25 mouse cellular contexts compared by ENCODE assay signal in the genomic region with DNA sequence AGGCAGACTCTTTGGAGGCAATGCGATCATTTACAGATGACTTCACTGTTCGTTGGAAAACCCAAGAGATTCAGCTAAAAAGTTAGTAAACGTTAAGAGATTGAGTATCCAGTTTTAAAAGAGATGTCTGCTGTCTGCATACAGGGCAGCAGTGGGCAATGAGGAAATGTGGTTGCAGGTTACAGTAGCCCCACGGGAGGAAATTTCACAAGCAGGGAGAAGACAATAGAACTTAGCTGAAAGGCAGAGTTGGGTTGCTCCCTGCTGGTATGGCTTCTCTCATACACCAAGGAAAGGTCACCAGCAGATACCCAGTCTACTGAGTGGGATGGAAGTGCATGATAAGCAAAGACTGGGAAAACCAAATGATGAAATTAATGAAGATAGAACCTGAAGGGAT. TPM values are rescaled to one million over a fixed set of nuclear protein-coding genes. Genes with fewer than 3 reads are reported as not detected.
DNase-seq lines count a peak whose midpoint lies in the region; ATAC-seq lines count a peak whose summit lies in the region.
"Had no signal": no experiment of that assay in that cellular context is flagged by ENCODE, and none has a peak within 500 bp of the region (broad histone marks: within the 10 kb centered on the region; RNA-seq: fewer than 3 reads in every experiment).

No protein-coding gene starts in this region.

- WGBS in limb, embryonic 10.5 days, result 91% methylated on average over 4 of the region's 4 CpGs
- 85% methylated on average over 4 of the region's 4 CpGs for WGBS in forebrain, embryonic 13.5 days

- H3K36me3 ChIP-seq in limb, embryonic 10.5 days, result peaks cover 48% of the 10 kb centered on the region
- peaks cover 69% of the 10 kb centered on the region for H3K36me3 ChIP-seq in forebrain, embryonic 13.5 days (ENCODE audit: poor library complexity, severe bottlenecking)

- no peaks in the 10 kb centered on the region for H3K9me3 ChIP-seq in limb, embryonic 10.5 days (replicated peaks)
- no peaks in the 10 kb centered on the region for H3K9me3 ChIP-seq in forebrain, embryonic 13.5 days (replicated peaks)
- H3K9me3 ChIP-seq: G1E had no signal

- no peak overlapping the region for H3K27ac ChIP-seq in limb, embryonic 10.5 days
- H3K27ac ChIP-seq in forebrain, embryonic 13.5 days, result no peak overlapping the region

- DNase-seq in 416B (ENCODE audit: low read depth), result peak; percentile 5
- no peak for DNase-seq in limb, embryonic 10.5 days (ENCODE audit: low spot score)
- DNase-seq in left cerebral cortex, postnatal 14 days (ENCODE audit: low spot score in 2 of 2), result no peak
- DNase-seq: adrenal gland, adult 2 months; adrenal gland, adult 8-10 months; adrenal gland, postnatal 10 days; adrenal gland, postnatal 14 days; adrenal gland, postnatal 25 days; adrenal gland, postnatal 36 days; B cell, adult 2 months; cerebellum, adult 11 months; cerebellum, adult 11-12 months; cerebellum, adult 18-20 months; cerebellum, adult 2 months had no signal

- H3K9ac ChIP-seq in forebrain, embryonic 13.5 days, result no peak overlapping the region

- H3K27me3 ChIP-seq in limb, embryonic 10.5 days (ENCODE audit: low read depth, poor library complexity, severe bottlenecking), result no peaks in the 10 kb centered on the region
- no peaks in the 10 kb centered on the region for H3K27me3 ChIP-seq in forebrain, embryonic 13.5 days
- H3K27me3 ChIP-seq: CH12.LX, Patski had no signal

- intact Hi-C loops in left cerebral cortex, postnatal 14 days (cut with DNase I), result no loop called here

- peak; percentile 80 for ATAC-seq in megakaryocyte, adult 5-6 weeks (ENCODE audit: poor library complexity, severe bottlenecking)
- ATAC-seq in megakaryocyte progenitor cell, adult 5-6 weeks (replicated peaks; ENCODE audit: poor library complexity), result peak; percentile 54
- no peak for ATAC-seq in forebrain, embryonic 13.5 days
- ATAC-seq: activated CD4-positive, CD25-positive, alpha-beta regulatory T cell, adult 4 months; CD4-positive, CD25-positive, alpha-beta regulatory T cell, adult 4 months; Patski had no signal

- H3K4me2 ChIP-seq in forebrain, embryonic 13.5 days, result no peak overlapping the region

- H3K4me1 ChIP-seq in limb, embryonic 10.5 days, result no peaks in the 10 kb centered on the region
- no peaks in the 10 kb centered on the region for H3K4me1 ChIP-seq in forebrain, embryonic 13.5 days

- no peak overlapping the region for H3K4me3 ChIP-seq in limb, embryonic 10.5 days
- H3K4me3 ChIP-seq in forebrain, embryonic 13.5 days, result no peak overlapping the region

RNA-seq across cellular contexts. Expression of a gene that starts 21.3 kb away (rescaled TPM):
- total RNA-seq in megakaryocyte, adult 5-6 weeks (2015), result 10.2 and 11.1 TPM in 2 replicates
- 9.9 and 16.1 TPM in 2 replicates for total RNA-seq in megakaryocyte, adult 5-6 weeks (2017)
- 11.1 and 11.8 TPM in 2 replicates for total RNA-seq in megakaryocyte progenitor cell, adult 5-6 weeks (2015)
- 8.7 and 9.6 TPM in 2 replicates for total RNA-seq in megakaryocyte progenitor cell, adult 5-6 weeks (2017)
- polyA plus RNA-seq in limb, embryonic 10.5 days (2016; fragmentation: Nextera tagmentation; extraction: Ambion mirVana), result 6.1 and 6.4 TPM in 2 replicates
- 9.1 and 10.3 TPM in 2 replicates for polyA plus RNA-seq in forebrain, embryonic 13.5 days (2015; fragmentation: Nextera tagmentation; extraction: Ambion mirVana)
- 10 to 100 TPM; 23.3 to 24.1 TPM for total RNA-seq in left cerebral cortex, postnatal 14 days (2021)

RNA-seq across cellular contexts. Expression of a gene that starts 38.0 kb away (rescaled TPM):
- not detected in 2 replicates for total RNA-seq in megakaryocyte, adult 5-6 weeks (2015)
- not detected in 2 replicates for total RNA-seq in megakaryocyte, adult 5-6 weeks (2017)
- not detected in 2 replicates for total RNA-seq in megakaryocyte progenitor cell, adult 5-6 weeks (2015)
- not detected in 2 replicates for total RNA-seq in megakaryocyte progenitor cell, adult 5-6 weeks (2017)
- 0.30 and 0.64 TPM in 2 replicates for polyA plus RNA-seq in limb, embryonic 10.5 days (2016; fragmentation: Nextera tagmentation; extraction: Ambion mirVana)
- 3.1 TPM in 2 replicates for polyA plus RNA-seq in forebrain, embryonic 13.5 days (2015; fragmentation: Nextera tagmentation; extraction: Ambion mirVana)
- total RNA-seq in left cerebral cortex, postnatal 14 days (2021), result 1 to 10 TPM; 3.2 to 4.0 TPM
- total RNA-seq: CH12.LX, MEL had no signal
- polyA plus RNA-seq: CD4-positive, CD25-positive, alpha-beta regulatory T cell, adult 4 months; G1E had no signal

RNA-seq across cellular contexts. Expression of a gene that starts 57.5 kb away (rescaled TPM):
- not detected in 2 replicates for total RNA-seq in megakaryocyte, adult 5-6 weeks (2015)
- total RNA-seq in megakaryocyte, adult 5-6 weeks (2017), result not detected in 2 replicates
- total RNA-seq in megakaryocyte progenitor cell, adult 5-6 weeks (2015), result not detected in 2 replicates
- total RNA-seq in megakaryocyte progenitor cell, adult 5-6 weeks (2017), result not detected in 2 replicates
- 0.15 and 0.16 TPM in 2 replicates for polyA plus RNA-seq in limb, embryonic 10.5 days (2016; fragmentation: Nextera tagmentation; extraction: Ambion mirVana)
- polyA plus RNA-seq in forebrain, embryonic 13.5 days (2015; fragmentation: Nextera tagmentation; extraction: Ambion mirVana), result not detected in 2 replicates
- not detected for total RNA-seq in left cerebral cortex, postnatal 14 days (2021)
- total RNA-seq: CH12.LX, G1E, MEL had no signal
- polyA plus RNA-seq: activated CD4-positive, CD25-positive, alpha-beta regulatory T cell, adult 4 months; brain, embryonic 14.5 days; C2C12; CD4-positive, CD25-positive, alpha-beta regulatory T cell, adult 4 months; cerebellum, adult 2 months; G1E had no signal

Comparison
In these comparisons a context has a peak if more than half of its experiments do, and no peak if none do; other contexts are left out.
1. RNA of a gene that starts 38.0 kb away (total RNA-seq): 3.2 to 4.0 TPM in left cerebral cortex, postnatal 14 days; not detected in megakaryocyte, adult 5-6 weeks and not detected in megakaryocyte progenitor cell, adult 5-6 weeks; every median in the first group is over 4 times any median in the second.